Mouse (Mus musculus): ENCODE data around the gene Map4.

DNA sequence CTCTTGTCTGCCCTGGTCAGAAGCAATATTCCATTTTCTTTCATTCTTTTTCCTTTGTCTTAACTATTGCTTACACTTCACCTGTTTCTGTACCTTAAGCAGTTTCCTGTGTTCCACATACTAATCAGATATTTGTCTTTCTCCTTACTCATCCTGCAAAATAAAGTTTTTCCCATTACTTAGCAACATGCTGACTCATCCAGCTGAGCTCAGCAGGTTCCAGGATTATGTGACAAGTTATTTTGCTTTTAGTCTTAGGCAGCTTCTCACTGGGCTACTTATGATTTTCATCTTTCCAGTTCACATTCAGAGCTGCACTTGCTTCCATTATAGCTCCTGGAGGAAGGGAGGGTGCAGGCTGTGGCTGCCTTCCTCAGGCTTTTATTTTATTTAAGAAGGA is 133.4 kb downstream of the Map4 start:
- TF ChIP-seq EP300 (optimal IDR thresholded peaks at IDR 0.05) (no peak), CTCF (IDR thresholded peaks at IDR 0.05; ENCODE audit: low read depth) (no peak)

Data from stomach, postnatal 0 days (tissue).